ENCODE assay signal across 8 mouse cellular contexts in the genomic region with DNA sequence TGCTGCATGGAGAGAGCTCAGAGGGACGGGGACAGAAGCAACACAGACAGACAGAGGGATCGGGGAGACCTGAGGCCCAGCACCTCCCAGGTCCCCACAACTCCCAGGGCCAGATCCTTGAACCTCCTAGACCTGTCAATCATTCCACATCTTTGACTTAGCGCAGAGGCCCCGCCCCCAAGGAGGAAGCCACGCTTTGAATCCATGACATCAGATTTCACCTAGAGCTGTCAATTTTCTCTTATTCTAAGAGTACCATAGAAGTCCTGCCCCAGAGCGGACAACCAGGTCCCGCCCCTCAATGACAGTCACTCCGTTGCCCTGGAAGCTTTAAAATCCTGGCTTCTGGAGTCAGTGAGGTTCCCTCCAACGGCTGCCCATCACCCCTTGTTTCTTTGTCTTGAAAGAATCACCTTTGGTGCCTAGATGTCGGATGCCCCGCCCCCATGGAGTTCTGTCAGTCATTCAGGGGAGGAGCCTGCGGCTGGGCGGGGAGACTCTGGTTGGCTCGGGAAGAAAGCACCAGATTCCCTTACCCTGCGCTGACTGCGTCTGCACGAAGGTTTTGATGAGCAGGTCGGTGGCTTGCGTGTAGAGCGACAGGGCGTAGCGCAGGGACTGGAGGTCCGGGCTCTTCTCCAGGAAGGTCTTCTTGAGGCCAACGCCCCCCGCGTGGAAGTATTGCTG. TPM values are rescaled to one million over a fixed set of nuclear protein-coding genes. Genes with fewer than 3 reads are reported as not detected.
DNase-seq lines count a peak whose midpoint lies in the region; ATAC-seq lines count a peak whose summit lies in the region.

No protein-coding gene starts in this region.

- H3K4me1 ChIP-seq in heart, embryonic 14.5 days (ENCODE audit: control insufficient read depth in 2 of 2, insufficient read depth in 2 of 2, low read length in 2 of 2), result peaks cover 7 to 12% of the 10 kb centered on the region in 2 experiments; a peak in 2 of 4 replicates
- H3K4me1 ChIP-seq in kidney, embryonic 16.5 days (ENCODE audit: insufficient read depth, low read length), result peaks cover 20% of the 10 kb centered on the region

- H3K27me3 ChIP-seq in heart, embryonic 14.5 days (ENCODE audit: control insufficient read depth, insufficient read depth, low read length), result peaks cover 38% of the 10 kb centered on the region
- H3K27me3 ChIP-seq in kidney, embryonic 16.5 days (ENCODE audit: insufficient read depth, low read length), result peaks cover 20% of the 10 kb centered on the region
- H3K27me3 ChIP-seq in splenic B cell, adult 2 months (ENCODE audit: control insufficient read depth, insufficient read depth, low read length, poor library complexity, severe bottlenecking), result peaks cover 3% of the 10 kb centered on the region; the same call in 1 of the 2 replicates

- H3K9ac ChIP-seq in heart, embryonic 14.5 days (ENCODE audit: low read length), result no peak overlapping the region
- H3K9ac ChIP-seq in kidney, embryonic 16.5 days (replicated peaks; ENCODE audit: low read length), result peak overlapping the region; percentile 33; the same call in 1 of the 2 replicates

- no peaks in the 10 kb centered on the region for H3K36me3 ChIP-seq in heart, embryonic 14.5 days (ENCODE audit: control insufficient read depth, insufficient read depth, low read length)
- no peaks in the 10 kb centered on the region for H3K36me3 ChIP-seq in kidney, embryonic 16.5 days (ENCODE audit: insufficient read depth, low read length)
- no peaks in the 10 kb centered on the region for H3K36me3 ChIP-seq in splenic B cell, adult 2 months (ENCODE audit: control insufficient read depth, insufficient read depth, low read length, poor library complexity, severe bottlenecking)

- peak overlapping the region in 1 of 2 experiments; percentile 5; a peak in 1 of 4 replicates for H3K4me3 ChIP-seq in heart, embryonic 14.5 days (ENCODE audit: control insufficient read depth in 1 of 2, insufficient read depth in 1 of 2, low read depth in 1 of 2, low read length in 2 of 2)
- peak overlapping the region; percentile 20 for H3K4me3 ChIP-seq in kidney, embryonic 16.5 days (ENCODE audit: low read length)

- ATAC-seq in heart, embryonic 14.5 days (ENCODE audit: insufficient number of reproducible peaks, insufficient read depth, low FRiP score, low read depth), result no peak
- ATAC-seq in kidney, embryonic 16.5 days (ENCODE audit: low FRiP score, low TSS enrichment), result peak; percentile 20; the same call in 1 of the 2 replicates

- H3K4me2 ChIP-seq in heart, embryonic 14.5 days (ENCODE audit: low read length), result peak overlapping the region; percentile 49
- H3K4me2 ChIP-seq in kidney, embryonic 16.5 days (replicated peaks; ENCODE audit: low read depth, low read length), result peak overlapping the region; percentile 50

- peaks cover 8% of the 10 kb centered on the region for H3K9me3 ChIP-seq in heart, embryonic 14.5 days (ENCODE audit: control insufficient read depth, low read length)
- peaks cover 10% of the 10 kb centered on the region for H3K9me3 ChIP-seq in kidney, embryonic 16.5 days (ENCODE audit: low read length)

- DNase-seq in layer of hippocampus, adult 9-11 months, result peak; percentile 67
- no peak for DNase-seq in layer of hippocampus, adult 8-10 months (ENCODE audit: low spot score in 2 of 2)
- DNase-seq in c-Kit-positive CD71-positive TER-119-positive erythroid progenitor cells, embryonic 14.5 days (ENCODE audit: low spot score), result peak; percentile 59
- peak; percentile 84 for DNase-seq in lung, postnatal 36 days
- DNase-seq in splenic B cell, adult 2 months (ENCODE audit: low read depth, low spot score), result peak; percentile 72
- DNase-seq in left cerebral cortex, postnatal 14 days (ENCODE audit: low spot score in 2 of 2), result no peak

- 4% methylated on average over 26 of the region's 26 CpGs for WGBS in heart, embryonic 14.5 days
- WGBS in kidney, embryonic 16.5 days, result 2% methylated on average over 26 of the region's 26 CpGs

- H3K27ac ChIP-seq in heart, embryonic 14.5 days (replicated peaks in 1 of 2; ENCODE audit: control insufficient read depth in 1 of 2, insufficient read depth in 1 of 2, low read depth in 2 of 2, low read length in 2 of 2), result no peak overlapping the region
- no peak overlapping the region for H3K27ac ChIP-seq in kidney, embryonic 16.5 days (ENCODE audit: low read length)

- intact Hi-C loops in left cerebral cortex, postnatal 14 days (cut with DNase I), result no loop called here

RNA-seq across cellular contexts. Expression of a gene that starts 23.3 kb away (rescaled TPM):
- 10 to 100 TPM; 53.2 to 59.7 (median 53.8) TPM for total RNA-seq in layer of hippocampus, adult 8-10 months (2022)
- 58.1 and 61.6 TPM in 2 replicates for polyA plus RNA-seq in heart, embryonic 14.5 days (2014; fragmentation: Nextera tagmentation; extraction: Ambion mirVana)
- polyA plus RNA-seq in kidney, embryonic 16.5 days (2015; fragmentation: Nextera tagmentation; extraction: Ambion mirVana), result 77.6 and 78.5 TPM in 2 replicates
- total RNA-seq in left cerebral cortex, postnatal 14 days (2021), result 10 to 100 TPM; 59.4 to 64.7 TPM

RNA-seq across cellular contexts. Expression of a gene that starts 36.7 kb away (rescaled TPM):
- total RNA-seq in layer of hippocampus, adult 8-10 months (2022), result 1 to 10 TPM; 2.0 to 4.6 (median 3.5) TPM
- 1.4 and 1.5 TPM in 2 replicates for polyA plus RNA-seq in heart, embryonic 14.5 days (2014; fragmentation: Nextera tagmentation; extraction: Ambion mirVana)
- polyA plus RNA-seq in kidney, embryonic 16.5 days (2015; fragmentation: Nextera tagmentation; extraction: Ambion mirVana), result 4.6 and 5.3 TPM in 2 replicates
- total RNA-seq in left cerebral cortex, postnatal 14 days (2021), result 1 to 10 TPM; 3.3 TPM

RNA-seq across cellular contexts. Expression of a gene that starts 37.4 kb away (rescaled TPM):
- 100 to 1,000 TPM; 219 to 265 (median 239) TPM for total RNA-seq in layer of hippocampus, adult 8-10 months (2022)
- 0.38 and 0.89 TPM in 2 replicates for polyA plus RNA-seq in heart, embryonic 14.5 days (2014; fragmentation: Nextera tagmentation; extraction: Ambion mirVana)
- polyA plus RNA-seq in kidney, embryonic 16.5 days (2015; fragmentation: Nextera tagmentation; extraction: Ambion mirVana), result 0.55 and 0.94 TPM in 2 replicates
- total RNA-seq in left cerebral cortex, postnatal 14 days (2021), result 100 to 1,000 TPM; 299 to 337 TPM

RNA-seq across cellular contexts. Expression of a gene that starts 42.0 kb away (rescaled TPM):
- 10 to 100 TPM in 1 of 4 experiments, 1 to 10 TPM in 3; 4.6 to 10.5 (median 7.9) TPM for total RNA-seq in layer of hippocampus, adult 8-10 months (2022)
- polyA plus RNA-seq in heart, embryonic 14.5 days (2014; fragmentation: Nextera tagmentation; extraction: Ambion mirVana), result 5.9 and 6.3 TPM in 2 replicates
- polyA plus RNA-seq in kidney, embryonic 16.5 days (2015; fragmentation: Nextera tagmentation; extraction: Ambion mirVana), result 6.6 and 7.5 TPM in 2 replicates
- 1 to 10 TPM; 5.6 to 6.4 TPM for total RNA-seq in left cerebral cortex, postnatal 14 days (2021)

RNA-seq across cellular contexts. Expression of a gene that starts 42.1 kb away (rescaled TPM):
- total RNA-seq in layer of hippocampus, adult 8-10 months (2022), result 10 to 100 TPM; 29.1 to 38.5 (median 33.6) TPM
- polyA plus RNA-seq in heart, embryonic 14.5 days (2014; fragmentation: Nextera tagmentation; extraction: Ambion mirVana), result 199 and 201 TPM in 2 replicates
- 244 and 252 TPM in 2 replicates for polyA plus RNA-seq in kidney, embryonic 16.5 days (2015; fragmentation: Nextera tagmentation; extraction: Ambion mirVana)
- total RNA-seq in left cerebral cortex, postnatal 14 days (2021), result 10 to 100 TPM; 54.4 to 55.4 TPM

Comparison
In these comparisons a context has a peak if more than half of its experiments do, and no peak if none do; other contexts are left out.
1. DNase-seq: peak in layer of hippocampus, adult 9-11 months (single experiment), c-Kit-positive CD71-positive TER-119-positive erythroid progenitor cells, embryonic 14.5 days (single experiment), lung, postnatal 36 days (single experiment) and splenic B cell, adult 2 months (single experiment); none in layer of hippocampus, adult 8-10 months (0 of 2) and left cerebral cortex, postnatal 14 days (0 of 2).